Mouse (Mus musculus) forebrain, embryonic 12.5 days (tissue): ENCODE measurements around the gene Clcn7. TPM values are rescaled to one million over a fixed set of nuclear protein-coding genes. Genes with fewer than 3 reads are reported as not detected.

ENCODE experiments used
- ATAC-seq: fragments of 200-750 bp; cut with Nextera tagmentation; 2 replicates; pipeline ENCODE4 v1.8.0; 2017; ENCODE audit warnings: moderate TSS enrichment; ENCODE audit not compliant: low FRiP score
- H3K27ac ChIP-seq: fragments of 300-500 bp; sonication (generic); 2 replicates; pipeline ENCODE4 v1.5.1; 2016; ENCODE audit warnings: mild to moderate bottlenecking
- H3K27me3 ChIP-seq: fragments of 300-500 bp; sonication (generic); 2 replicates; pipeline ENCODE4 v1.6.1; 2016; ENCODE audit warnings: mild to moderate bottlenecking
- H3K36me3 ChIP-seq: fragments of 300-500 bp; sonication (generic); replicated peaks from 2 replicates; pipeline ENCODE4 v1.6.1; 2016; ENCODE audit warnings: mild to moderate bottlenecking
- H3K4me1 ChIP-seq: fragments of 300-500 bp; sonication (generic); 2 replicates; pipeline ENCODE4 v1.6.1; 2016
- H3K4me2 ChIP-seq: fragments of 300-500 bp; sonication (generic); 2 replicates; pipeline ENCODE4 v1.6.1; 2016; ENCODE audit warnings: mild to moderate bottlenecking, moderate library complexity
- H3K4me3 ChIP-seq: fragments of 300-500 bp; sonication (generic); replicated peaks from 2 replicates; pipeline ENCODE4 v1.5.1; 2016; ENCODE audit warnings: mild to moderate bottlenecking
- H3K9ac ChIP-seq: fragments of 300-500 bp; sonication (generic); 2 replicates; pipeline ENCODE4 v1.6.1; 2016; ENCODE audit warnings: mild to moderate bottlenecking
- H3K9me3 ChIP-seq: fragments of 300-500 bp; sonication (generic); 2 replicates; pipeline ENCODE4 v1.6.1; 2016
- WGBS: fragments of 180-500 bp; shearing (Covaris S2); methylation state at CpG from one replicate; pipeline ENCODE4 v1.1.7; 2016; 5-methylcytosine and 5-hydroxymethylcytosine counted together
- polyA plus RNA-seq: library from polyadenylated mRNA; unstranded; fragments of >200 nt; fragmentation: Nextera tagmentation; extraction: Ambion mirVana; gene quantifications from 2 replicates; pipeline ENCODE4 v1.2.1, GENCODE M21; 2016

The Clcn7 gene
- polyA plus RNA-seq, 1 experiment from 2014 or later: 23.9 TPM

DNA sequence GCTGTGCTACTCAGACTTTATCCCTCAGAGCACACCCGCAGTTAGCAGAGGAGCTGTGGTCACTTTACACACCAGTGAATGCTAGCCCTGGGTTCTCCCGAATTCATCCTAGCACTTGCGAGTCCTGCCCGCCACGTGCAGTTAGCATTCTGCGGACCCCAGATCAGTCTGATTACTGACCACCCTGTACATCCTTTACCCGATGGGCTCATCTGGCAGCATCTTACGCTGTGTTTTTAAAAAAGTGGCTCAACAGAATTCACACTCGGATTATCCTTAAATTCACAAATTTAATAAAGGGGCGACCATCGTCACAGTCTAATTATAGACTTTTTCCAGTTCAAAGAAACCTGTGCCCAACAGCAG is 54.6 kb downstream of the Clcn7 start:
- Histone ChIP-seq H3K4me1 (peaks cover 44% of the 10 kb centered on the region), H3K9me3 (no peaks in the 10 kb centered on the region), H3K36me3 (0 out of 2 replicates have a peak, but pooled peaks cover 21% of the 10 kb centered on the region), H3K4me2 (peak overlapping the region; percentile 81), H3K4me3 (peak overlapping the region; percentile 99), H3K27ac (peak overlapping the region; percentile 82), H3K9ac (peak overlapping the region; percentile 92), H3K27me3 (no peaks in the 10 kb centered on the region)
- WGBS: 7% methylated on average over 11 of the region's 11 CpGs
- no peak for ATAC-seq

DNA sequence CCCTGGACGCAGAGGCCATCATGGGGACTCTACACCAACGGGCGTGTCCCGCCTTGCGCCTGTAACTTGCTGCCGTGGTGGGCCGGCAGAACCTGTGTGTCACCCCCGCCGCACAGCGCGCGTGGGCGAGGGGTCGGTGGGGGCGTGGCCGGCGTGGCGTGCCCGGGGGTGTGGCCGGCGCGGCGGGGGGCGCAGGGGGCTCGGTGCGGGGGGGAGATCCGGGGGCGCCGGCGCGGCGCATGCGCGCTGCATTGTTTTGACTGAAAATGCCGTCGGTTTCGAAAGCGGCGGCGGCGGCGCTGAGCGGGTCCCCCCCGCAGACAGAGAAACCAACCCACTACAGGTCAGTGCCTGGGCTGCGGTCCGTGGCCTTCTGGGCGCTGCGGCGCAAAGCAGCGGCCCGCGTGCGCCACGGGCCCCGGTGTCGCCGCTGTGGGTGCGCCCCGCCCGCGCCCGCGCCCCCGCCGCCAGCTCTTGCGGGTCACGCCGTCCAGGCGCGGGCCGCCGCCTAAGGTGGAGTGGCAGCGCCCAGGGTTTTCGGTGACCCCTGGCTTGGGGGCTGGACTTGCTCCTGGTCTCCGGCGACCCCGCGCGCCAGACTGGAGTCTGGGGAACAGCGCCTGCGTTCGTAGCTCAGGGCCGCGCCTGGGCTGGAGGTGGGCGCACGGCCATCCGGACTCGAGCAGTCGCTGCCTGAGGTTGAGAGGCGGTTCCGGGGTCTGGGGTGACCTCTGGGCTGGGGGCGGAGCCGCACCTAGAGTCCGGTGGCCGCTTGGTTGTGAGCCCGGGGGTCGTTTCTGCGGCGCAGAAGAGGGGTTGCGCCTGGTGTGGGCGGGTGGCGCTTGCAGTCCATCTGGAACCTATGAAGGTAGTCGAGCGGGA is 55.2 kb downstream of the Clcn7 start, which contains the start of gene Unkl:
Unkl (plus strand) TSS at position 248 of the 882 bp plus-strand sequence.
- Histone ChIP-seq H3K27ac (peak within 1 kb of the TSS; percentile 82), H3K4me2 (peak within 1 kb of the TSS; percentile 81), H3K4me3 (peak within 1 kb of the TSS; percentile 99), H3K36me3 (0 out of 2 replicates have a peak, but pooled peaks cover 21% of the 10 kb centered on the region), H3K27me3 (no peaks in the 10 kb centered on the region), H3K9me3 (no peaks in the 10 kb centered on the region), H3K4me1 (peaks cover 43% of the 10 kb centered on the region), H3K9ac (peak within 1 kb of the TSS; percentile 92)
- WGBS: under 1% methylated on average over 86 of the region's 104 CpGs
- ATAC-seq: peak; percentile 35

DNA sequence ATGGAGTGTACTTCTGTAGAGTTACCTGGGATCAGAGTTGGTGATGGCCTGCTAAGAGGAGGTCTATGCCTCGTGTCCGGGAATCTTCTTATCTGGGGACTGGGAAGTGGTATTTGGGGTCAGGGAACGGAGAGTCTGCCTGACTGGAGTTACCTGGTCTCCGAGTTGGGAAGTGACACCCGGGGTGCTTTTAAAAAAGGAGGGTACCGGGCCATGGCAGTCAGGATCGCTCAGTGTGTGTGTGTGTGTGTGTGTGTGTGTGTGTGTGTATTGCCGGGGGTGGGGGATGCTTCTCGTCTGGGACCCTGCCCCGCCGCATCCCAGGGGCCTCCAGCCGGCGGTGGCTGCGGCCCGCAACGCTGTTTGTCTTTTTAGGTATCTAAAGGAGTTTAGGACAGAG is 55.9 kb downstream of the Clcn7 start:
- no peak for ATAC-seq
- peak overlapping the region; percentile 92 for H3K9ac ChIP-seq
- WGBS: 2% methylated on average over 16 of the region's 16 CpGs
- no peaks in the 10 kb centered on the region for H3K27me3 ChIP-seq
- H3K36me3 ChIP-seq: 0 out of 2 replicates have a peak, but pooled peaks cover 21% of the 10 kb centered on the region
- no peak overlapping the region for H3K27ac ChIP-seq
- H3K4me2 ChIP-seq: peak overlapping the region; percentile 81
- H3K9me3 ChIP-seq: no peaks in the 10 kb centered on the region
- H3K4me3 ChIP-seq: peak overlapping the region; percentile 99
- H3K4me1 ChIP-seq: peaks cover 38% of the 10 kb centered on the region

DNA sequence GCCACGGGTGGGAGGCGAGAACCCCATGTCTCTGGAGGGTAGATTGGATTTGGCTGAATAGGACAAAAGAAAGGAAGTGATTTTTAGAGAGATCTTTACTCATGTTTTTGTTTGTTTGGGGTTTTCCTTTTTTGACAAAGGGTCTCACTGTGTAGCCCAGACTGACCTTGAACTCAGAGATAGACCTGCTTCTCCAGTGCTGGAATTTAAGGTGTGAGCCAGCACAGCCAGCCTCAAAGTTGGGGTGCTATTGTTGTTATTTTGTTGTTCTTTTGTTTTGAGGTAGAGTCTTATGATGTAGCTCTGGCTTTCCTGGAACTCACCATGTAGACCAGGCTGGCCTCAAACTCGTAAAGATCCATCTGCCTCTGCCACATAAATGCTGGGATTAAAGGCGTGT is 69.2 kb downstream of the Clcn7 start:
- WGBS: 91% methylated on average over 4 of the region's 4 CpGs
- H3K36me3 ChIP-seq: peaks cover 66% of the 10 kb centered on the region
- ATAC-seq: no peak

DNA sequence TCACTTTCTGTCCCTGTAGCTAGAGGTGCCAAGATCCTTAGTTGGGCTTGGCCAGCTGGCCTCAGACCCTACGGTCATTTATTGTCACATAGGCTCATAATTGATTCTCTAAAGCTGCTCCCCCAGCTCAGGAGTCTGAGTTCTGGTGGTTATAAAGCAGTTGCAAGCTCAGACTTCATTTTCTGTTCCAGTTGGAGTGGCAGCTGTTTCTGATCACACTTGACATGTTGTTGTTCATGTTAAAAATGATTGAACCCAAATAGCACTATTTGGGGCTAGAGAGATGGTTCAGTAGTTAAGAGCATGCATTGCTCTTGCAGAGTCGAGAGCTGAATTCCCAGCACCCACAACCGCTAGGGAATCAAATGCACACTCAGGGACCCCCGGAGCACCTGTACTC is 76.8 kb downstream of the Clcn7 start:
- peaks cover 85% of the 10 kb centered on the region for H3K36me3 ChIP-seq
- no peak overlapping the region for H3K9ac ChIP-seq
- ATAC-seq: no peak
- H3K4me1 ChIP-seq: no peaks in the 10 kb centered on the region
- H3K4me3 ChIP-seq: no peak overlapping the region
- 95% methylated on average over 4 of the region's 4 CpGs for WGBS
- H3K27me3 ChIP-seq: no peaks in the 10 kb centered on the region
- no peaks in the 10 kb centered on the region for H3K9me3 ChIP-seq
- H3K4me2 ChIP-seq: no peak overlapping the region
- no peak overlapping the region for H3K27ac ChIP-seq

More for the DNA sequence above, 69.2 kb downstream of the Clcn7 start:
- Histone ChIP-seq H3K4me1 (no peaks in the 10 kb centered on the region), H3K4me3 (no peak overlapping the region), H3K9me3 (no peaks in the 10 kb centered on the region), H3K4me2 (no peak overlapping the region), H3K27me3 (no peaks in the 10 kb centered on the region), H3K27ac (no peak overlapping the region), H3K9ac (no peak overlapping the region)

DNA sequence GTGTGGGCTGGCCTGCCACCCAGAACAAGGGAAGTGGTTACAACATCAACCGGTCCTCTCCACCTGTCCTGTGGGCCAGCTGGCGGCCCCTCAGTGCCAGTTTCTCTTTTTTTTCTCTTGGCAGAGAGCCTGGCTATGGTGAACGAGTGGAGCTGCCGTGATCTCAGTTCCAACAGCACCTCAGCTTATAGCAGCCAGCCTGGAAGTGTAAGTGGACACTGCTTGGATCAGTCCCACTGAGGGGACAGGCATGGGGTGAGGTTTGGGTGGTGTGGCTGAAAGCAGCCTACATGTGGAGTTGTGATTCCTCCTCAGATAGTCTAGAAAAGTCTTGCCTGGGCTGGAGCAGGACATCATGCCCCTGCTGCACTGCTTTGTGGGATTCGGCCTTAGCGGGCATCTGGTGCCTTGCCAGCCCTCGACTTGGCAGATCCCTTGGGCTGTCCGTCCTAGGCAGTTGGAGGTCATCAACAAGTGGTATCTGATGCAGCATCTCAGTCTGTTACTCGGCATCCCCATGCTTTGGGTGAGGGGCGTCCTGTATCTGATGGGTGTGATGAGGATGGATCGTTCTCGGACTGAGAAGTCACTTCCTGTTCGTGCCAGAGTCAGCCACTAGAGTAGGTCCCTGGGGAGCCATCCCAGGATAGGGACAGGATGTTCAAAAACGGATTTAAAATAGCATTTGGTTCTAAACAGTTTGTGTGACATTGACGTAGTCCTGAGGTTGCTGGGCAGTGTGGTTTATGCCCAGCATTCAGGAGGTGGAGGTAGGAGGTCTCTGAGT is 77.7 kb downstream of the Clcn7 start:
- peaks cover 85% of the 10 kb centered on the region for H3K36me3 ChIP-seq

DNA sequence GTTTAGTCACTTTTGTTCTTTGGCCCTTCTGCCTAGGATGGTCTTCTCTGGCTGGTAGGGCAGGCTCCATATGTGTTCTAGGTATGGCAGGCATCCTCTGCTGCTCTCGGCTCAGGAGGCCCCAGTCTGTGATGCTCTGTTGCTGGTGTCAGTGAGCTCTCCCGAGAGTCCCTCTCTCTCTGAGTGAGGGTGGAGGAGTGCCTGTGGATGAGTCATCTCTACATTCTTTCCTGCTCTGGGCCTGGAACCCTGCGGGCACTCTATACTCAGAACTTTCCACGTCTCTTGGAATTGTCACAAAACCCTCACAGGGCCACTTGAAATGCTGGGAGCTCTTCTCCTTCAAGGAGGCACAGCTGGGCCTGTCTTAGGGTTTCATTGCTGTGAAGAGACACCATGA is 78.5 kb downstream of the Clcn7 start:
- Histone ChIP-seq H3K9me3 (no peaks in the 10 kb centered on the region), H3K36me3 (peaks cover 78% of the 10 kb centered on the region), H3K4me2 (no peak overlapping the region), H3K4me3 (no peak overlapping the region), H3K9ac (no peak overlapping the region), H3K27ac (no peak overlapping the region), H3K4me1 (no peaks in the 10 kb centered on the region), H3K27me3 (no peaks in the 10 kb centered on the region)
- no peak for ATAC-seq
- WGBS: 89% methylated on average over 4 of the region's 4 CpGs

More for the DNA sequence above, 77.7 kb downstream of the Clcn7 start:
- Histone ChIP-seq H3K9me3 (no peaks in the 10 kb centered on the region), H3K4me1 (no peaks in the 10 kb centered on the region), H3K27me3 (no peaks in the 10 kb centered on the region), H3K27ac (no peak overlapping the region), H3K4me2 (no peak overlapping the region), H3K4me3 (no peak overlapping the region), H3K9ac (no peak overlapping the region)
- WGBS: 92% methylated on average over 15 of the region's 15 CpGs
- ATAC-seq: no peak

Other genes with a start within 250 kb of the Clcn7 start
- gene Nubp2, start 247.0 kb upstream of the Clcn7 start, polyA plus RNA-seq: 62.9 and 64.4 TPM in 2 replicates
- gene Spsb3, start 246.7 kb upstream of the Clcn7 start, polyA plus RNA-seq: 47.3 and 50.7 TPM in 2 replicates
- 42.7 and 44.6 TPM in 2 replicates for gene Eme2, start 238.3 kb upstream of the Clcn7 start, polyA plus RNA-seq
- 86.0 and 91.1 TPM in 2 replicates for gene Mrps34, start 238.3 kb upstream of the Clcn7 start, polyA plus RNA-seq
- gene Nme3, start 236.9 kb upstream of the Clcn7 start, polyA plus RNA-seq: 54.9 and 63.0 TPM in 2 replicates
- gene Mapk8ip3, start 196.4 kb upstream of the Clcn7 start, polyA plus RNA-seq: 76.5 and 78.2 TPM in 2 replicates
- 304 and 312 TPM in 2 replicates for gene Jpt2, start 172.7 kb upstream of the Clcn7 start, polyA plus RNA-seq
- 12.8 and 14.6 TPM in 2 replicates for gene Cramp1l, start 117.6 kb upstream of the Clcn7 start, polyA plus RNA-seq
- gene Ift140, start 117.3 kb upstream of the Clcn7 start, polyA plus RNA-seq: 28.1 and 31.8 TPM in 2 replicates
- 8.2 and 9.1 TPM in 2 replicates for gene Tmem204, start 49.8 kb upstream of the Clcn7 start, polyA plus RNA-seq
- gene Telo2, start 17.4 kb upstream of the Clcn7 start, polyA plus RNA-seq: 42.4 and 47.5 TPM in 2 replicates
- 0.18 TPM in 1 of 2 replicates, not detected in the other for gene Ptx4, start 12.6 kb upstream of the Clcn7 start, polyA plus RNA-seq
- not detected in 2 replicates for gene Ccdc154, start 29.1 kb downstream of the Clcn7 start, polyA plus RNA-seq
- not detected in 2 replicates for gene Gm38655, start 42.1 kb downstream of the Clcn7 start, polyA plus RNA-seq
- 36.2 and 37.3 TPM in 2 replicates for gene BC003965, start 51.2 kb downstream of the Clcn7 start, polyA plus RNA-seq
- gene Unkl, start 55.0 kb downstream of the Clcn7 start, polyA plus RNA-seq: 10.0 and 11.3 TPM in 2 replicates
- gene Gnptg, start 106.7 kb downstream of the Clcn7 start, polyA plus RNA-seq: 60.1 and 64.4 TPM in 2 replicates
- 61.0 and 64.2 TPM in 2 replicates for gene Tsr3, start 106.8 kb downstream of the Clcn7 start, polyA plus RNA-seq
- gene Baiap3, start 123.0 kb downstream of the Clcn7 start, polyA plus RNA-seq: 2.9 and 3.8 TPM in 2 replicates
- gene Ube2i, start 141.2 kb downstream of the Clcn7 start, polyA plus RNA-seq: 849 and 866 TPM in 2 replicates
- gene Prss34, start 165.0 kb downstream of the Clcn7 start, polyA plus RNA-seq: not detected in 2 replicates
- not detected in 2 replicates for gene Prss28, start 175.3 kb downstream of the Clcn7 start, polyA plus RNA-seq
- not detected in 2 replicates for gene Prss29, start 185.3 kb downstream of the Clcn7 start, polyA plus RNA-seq
- gene Tpsab1, start 212.2 kb downstream of the Clcn7 start, polyA plus RNA-seq: not detected in 2 replicates
- not detected in 2 replicates for gene Tpsb2, start 232.9 kb downstream of the Clcn7 start, polyA plus RNA-seq
- 0.29 and 0.45 TPM in 2 replicates for gene Tpsg1, start 235.9 kb downstream of the Clcn7 start, polyA plus RNA-seq